Mouse (Mus musculus) testis, postnatal 10 days (tissue): ENCODE data around the gene Cd200r2.
"Not testable (repeated sequence)": the region's sequence is repeated elsewhere in the genome, so short reads cannot be mapped to it uniquely, and the experiment has no call there.

Source experiments
- DNase-seq: peaks from one replicate; pipeline ENCODE4 v3.0.0; 2021; ENCODE audit warnings: low spot score

Gene Cd200r2

GRCm38 (mm10) chr16:44866797-44867196 lies at the start of gene Cd200r2:
TSS of gene Cd200r2 (plus strand) at chr16:44867097.
- no peak for DNase-seq

GRCm38 (mm10) chr16:44818010-44818409 lies 48.9 kb upstream of the Cd200r2 start:
- no peak for DNase-seq

GRCm38 (mm10) chr16:44820545-44820944 lies 46.4 kb upstream of the Cd200r2 start:
- no peak for DNase-seq

- DNase-seq, result no peak
Measured at GRCm38 (mm10) chr16:44832286-44832685, 34.6 kb upstream of the Cd200r2 start.

DNA sequence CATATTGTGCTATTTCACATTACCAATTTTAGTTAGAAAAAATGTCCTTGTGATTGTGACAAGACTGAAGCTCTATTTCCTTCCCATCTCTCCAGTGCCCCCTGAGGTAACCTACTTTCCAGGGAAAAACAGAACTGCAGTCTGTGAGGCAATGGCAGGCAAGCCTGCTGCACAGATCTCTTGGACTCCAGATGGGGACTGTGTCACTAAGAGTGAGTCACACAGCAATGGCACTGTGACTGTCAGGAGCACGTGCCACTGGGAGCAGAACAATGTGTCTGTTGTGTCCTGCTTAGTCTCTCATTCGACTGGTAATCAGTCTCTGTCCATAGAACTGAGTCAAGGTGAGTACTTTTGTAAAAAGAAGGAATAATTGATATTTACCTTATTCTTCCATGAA lies 33.7 kb upstream of the Cd200r2 start:
- DNase-seq, result not testable (repeated sequence)

DNA sequence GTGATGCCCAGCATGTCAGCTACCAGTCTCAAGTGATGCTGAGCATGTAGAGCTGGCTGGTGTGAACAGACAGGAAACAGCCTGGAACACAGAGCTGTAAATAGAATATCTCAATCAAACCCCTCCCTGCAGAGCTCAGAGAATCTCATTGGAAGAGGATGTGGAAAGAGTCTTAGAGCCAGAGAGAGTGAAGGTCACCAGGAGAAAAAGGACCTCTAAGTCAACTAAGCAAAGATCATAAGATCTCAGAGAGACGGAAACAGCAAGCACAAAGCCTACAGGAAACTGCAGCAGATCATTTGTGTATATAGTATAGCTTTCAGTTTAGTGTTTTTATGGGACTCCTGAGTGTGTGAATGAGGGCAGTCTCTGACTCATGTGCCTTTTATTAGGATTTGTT lies 8.3 kb downstream of the Cd200r2 start:
- DNase-seq, result no peak

DNA sequence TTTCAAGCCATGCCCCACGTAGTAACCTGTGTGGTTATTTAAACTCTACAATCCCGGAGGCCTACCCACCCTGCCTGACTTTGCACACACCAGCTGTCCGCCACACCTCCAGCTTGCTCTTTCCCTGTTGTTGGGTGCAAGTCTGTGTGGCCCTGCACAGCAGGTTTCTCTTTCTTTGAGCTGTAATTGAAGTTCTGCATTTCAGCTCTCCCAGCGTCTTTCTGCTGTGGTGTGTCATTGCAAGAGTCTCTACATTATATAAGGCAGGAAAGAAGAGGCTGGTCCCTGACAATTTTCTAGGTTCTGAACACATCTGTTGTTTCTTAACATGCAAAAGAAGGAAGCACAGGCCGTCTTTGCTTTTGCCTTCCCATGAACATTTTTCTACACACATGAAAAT lies 9.7 kb downstream of the Cd200r2 start:
- DNase-seq, result no peak

- no peak for DNase-seq
Measured at GRCm38 (mm10) chr16:44877595-44877994, 10.7 kb downstream of the Cd200r2 start.

GRCm38 (mm10) chr16:44890814-44891213 lies 23.9 kb downstream of the Cd200r2 start:
- no peak for DNase-seq

DNA sequence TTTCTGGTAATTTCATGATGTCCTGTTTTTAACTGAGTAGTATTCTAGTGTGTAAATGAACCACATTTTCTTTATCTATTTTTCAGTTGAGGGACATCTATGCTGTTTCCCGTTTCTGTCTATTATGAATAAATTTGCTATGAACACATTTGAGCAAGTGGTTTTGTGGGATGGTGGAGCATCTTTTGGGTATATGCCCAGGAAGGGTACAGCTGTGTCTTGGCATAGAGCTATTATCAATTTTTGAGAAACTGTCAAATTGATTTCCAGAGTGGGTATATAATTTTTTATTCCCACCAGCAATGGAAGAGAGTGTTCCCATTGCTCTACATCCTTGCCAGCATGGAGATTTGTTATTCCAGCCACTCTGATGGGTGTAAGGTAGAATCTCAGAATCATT lies 65.1 kb downstream of the Cd200r2 start:
- no peak for DNase-seq

DNA sequence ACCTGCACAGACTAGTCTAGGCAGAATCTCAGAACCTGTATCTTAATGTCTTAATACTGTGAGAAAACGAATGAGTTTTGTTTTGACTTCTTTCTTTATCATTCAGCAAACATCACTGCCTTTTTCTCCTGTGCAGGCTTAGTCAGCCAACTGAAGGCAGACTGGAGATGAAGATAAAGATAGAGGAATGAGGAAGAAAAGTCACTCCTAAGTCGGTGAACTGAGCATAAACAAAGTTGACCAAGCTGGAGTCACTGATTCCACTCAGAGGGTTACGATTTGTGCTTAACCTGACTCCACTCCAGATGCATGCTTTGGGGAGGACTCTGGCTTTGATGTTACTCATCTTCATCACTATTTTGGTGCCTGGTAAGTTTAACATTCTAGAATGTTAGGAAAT lies 76.6 kb downstream of the Cd200r2 start, which contains the start of gene Cd200r3:
Gene Cd200r3 (plus strand): TSS at position 211 of the 400 bp plus-strand sequence.
- no peak for DNase-seq

GRCm38 (mm10) chr16:44951360-44952114 lies 84.6 kb downstream of the Cd200r2 start:
- no peak for DNase-seq

- no peak for DNase-seq
Measured at GRCm38 (mm10) chr16:44962296-44962695, 95.4 kb downstream of the Cd200r2 start.

GRCm38 (mm10) chr16:44962777-44963176 lies 95.9 kb downstream of the Cd200r2 start:
- no peak for DNase-seq

DNA sequence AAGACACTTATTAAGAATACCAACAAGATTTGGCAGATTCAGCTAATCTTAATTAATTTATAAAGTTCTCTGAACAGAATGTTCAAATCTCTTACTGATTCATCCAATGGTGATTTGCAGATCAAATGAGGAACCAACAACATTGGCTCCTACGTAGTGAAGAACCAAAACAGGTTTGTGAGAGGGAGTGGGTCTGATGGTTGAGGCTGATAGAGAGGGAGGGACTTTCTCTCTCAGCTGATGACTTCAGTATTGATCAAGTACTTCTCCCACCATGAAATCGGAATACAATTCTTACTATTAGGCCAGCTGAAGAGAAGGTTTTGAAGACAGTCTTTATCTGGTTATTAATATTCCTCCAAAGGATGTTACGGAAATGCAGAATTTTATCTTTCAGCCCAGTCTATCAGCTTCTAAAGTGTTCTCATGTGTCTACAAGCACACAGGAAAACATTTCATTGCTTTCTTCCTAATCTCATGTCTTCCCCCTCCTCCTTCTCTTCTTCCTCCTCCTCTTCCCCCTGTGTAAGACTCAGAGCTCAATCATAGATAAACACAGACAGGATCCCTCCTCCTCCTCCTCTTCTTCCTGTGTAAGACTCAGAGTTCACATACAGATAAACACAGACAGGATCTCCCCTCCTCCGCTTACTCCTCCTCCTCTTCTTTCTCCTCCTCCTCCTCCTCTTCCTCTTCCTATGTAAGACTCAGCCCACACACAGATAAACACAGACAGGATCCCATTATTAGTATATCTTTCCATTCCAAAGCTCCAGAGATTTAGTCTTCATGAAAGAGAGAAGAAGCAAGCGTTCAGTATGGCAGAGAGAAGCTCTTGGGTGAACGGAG lies 97.9 kb downstream of the Cd200r2 start:
- no peak for DNase-seq

DNA sequence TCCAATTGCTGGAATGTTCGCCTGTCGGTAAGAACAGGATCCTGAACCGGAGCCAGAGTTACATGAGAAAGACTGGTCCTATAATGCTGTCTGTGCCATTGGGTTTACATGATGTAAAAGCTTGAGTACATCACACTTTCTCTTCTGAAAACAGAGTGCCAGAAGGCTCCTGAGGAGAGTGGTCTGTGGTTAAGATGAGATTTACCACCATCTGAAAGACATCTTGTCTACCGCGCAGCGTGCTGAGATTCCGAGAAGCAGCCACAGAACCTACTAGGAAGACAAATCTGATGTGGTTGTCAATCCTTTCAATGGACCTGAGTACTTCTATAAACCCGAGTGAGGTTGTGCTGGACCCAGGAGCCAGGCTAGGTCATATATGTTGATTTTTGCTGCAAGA lies 98.5 kb downstream of the Cd200r2 start:
- DNase-seq, result no peak
